Mouse (Mus musculus): ENCODE data around the gene Sap18.
"Not testable (repeated sequence)": the region's sequence is repeated elsewhere in the genome, so short reads cannot be mapped to it uniquely, and the experiment has no call there.

Gene Sap18

DNA sequence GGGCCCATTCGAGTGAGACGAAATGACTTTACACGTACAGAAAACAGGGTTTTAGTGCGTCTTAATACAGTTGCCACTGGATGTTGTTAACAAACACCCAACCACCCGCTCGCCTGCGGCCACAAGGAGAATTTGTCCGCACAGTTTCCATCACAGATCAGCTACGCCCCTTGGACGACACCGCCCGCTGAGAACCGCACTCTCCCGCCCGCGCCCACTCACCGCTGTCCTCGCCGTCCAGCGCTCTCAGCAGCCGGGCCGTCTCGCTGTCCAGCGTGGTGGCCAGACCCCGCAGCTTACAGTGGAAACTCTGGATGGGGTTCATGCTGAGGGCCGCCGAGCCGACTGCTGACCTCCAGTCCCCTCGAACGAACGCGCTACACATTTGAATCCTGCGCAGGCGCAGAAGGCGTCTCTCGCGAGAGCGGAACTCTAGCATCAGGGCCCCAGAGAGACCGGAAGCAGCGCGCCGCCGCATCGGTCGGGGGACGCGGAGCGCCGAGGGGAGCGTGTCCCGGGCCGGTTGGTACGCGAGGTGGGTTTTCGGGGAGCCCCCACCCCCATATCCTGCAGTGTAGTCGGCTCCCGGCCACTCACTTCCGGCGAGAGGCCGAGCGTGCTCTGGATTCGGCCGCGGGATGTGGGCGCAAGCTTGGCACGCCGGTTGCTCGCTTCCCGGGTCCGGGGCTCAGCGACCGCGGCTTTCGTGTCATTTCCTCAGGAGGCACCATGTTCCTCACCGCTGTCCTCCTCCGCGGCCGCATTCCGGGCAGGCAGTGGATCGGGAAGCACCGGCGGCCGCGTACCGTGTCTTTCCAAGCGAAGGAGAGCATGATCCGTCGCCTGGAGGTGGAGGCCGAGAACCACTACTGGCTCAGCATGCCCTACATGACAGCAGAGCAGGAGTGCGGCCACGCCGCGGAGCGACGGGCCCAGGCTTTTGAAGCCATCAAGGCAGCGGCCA, 28.1 kb downstream of the Sap18 start, which contains the start of the genes Ska3 and Mrpl57:
Ska3 (minus strand) TSS at position 398 of the 964 bp plus-strand sequence.
Mrpl57 (plus strand) TSS at position 447 of the 964 bp plus-strand sequence.
- peak; percentile 98 for DNase-seq (ENCODE audit: low spot score)

DNA sequence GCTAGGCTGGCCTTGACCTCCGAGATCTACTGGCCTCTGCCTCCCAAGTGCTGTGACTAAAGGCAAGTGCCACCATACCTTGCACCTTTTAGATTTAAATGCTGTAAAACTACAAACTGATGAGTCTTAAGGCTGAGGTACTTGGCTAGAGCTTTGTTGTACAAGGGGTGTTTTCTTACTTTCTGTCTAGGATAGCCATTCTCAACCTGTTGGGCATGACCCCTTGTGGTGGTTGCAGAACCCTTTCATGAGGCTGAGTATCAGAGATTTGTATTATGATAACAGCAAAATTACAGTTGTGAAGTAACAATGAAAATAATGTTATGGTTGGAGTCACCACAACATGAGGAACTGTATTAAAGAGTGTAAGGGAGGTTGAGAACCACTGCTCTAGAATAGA, 29.3 kb downstream of the Sap18 start:
- no peak for DNase-seq (ENCODE audit: low spot score)

DNA sequence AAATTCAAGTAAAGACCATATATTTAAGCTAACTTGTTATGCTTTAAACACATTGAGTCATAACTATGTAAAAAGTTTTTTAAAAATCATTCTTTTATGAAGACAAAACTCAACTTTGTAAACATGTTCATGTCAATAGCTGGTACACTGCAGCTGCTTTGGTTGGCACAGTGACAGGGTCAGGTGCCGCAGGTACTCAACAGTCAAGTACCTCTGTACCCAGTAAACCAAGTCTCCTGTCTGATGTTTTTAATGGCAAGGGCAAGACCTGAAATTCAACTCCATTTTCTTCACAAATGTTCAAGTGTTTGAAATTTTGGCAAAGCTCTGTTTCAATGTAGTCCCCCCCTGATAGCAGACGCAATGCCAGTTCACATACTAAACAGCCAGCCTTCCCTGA, 35.5 kb downstream of the Sap18 start:
- no peak for DNase-seq (ENCODE audit: low spot score)

DNA sequence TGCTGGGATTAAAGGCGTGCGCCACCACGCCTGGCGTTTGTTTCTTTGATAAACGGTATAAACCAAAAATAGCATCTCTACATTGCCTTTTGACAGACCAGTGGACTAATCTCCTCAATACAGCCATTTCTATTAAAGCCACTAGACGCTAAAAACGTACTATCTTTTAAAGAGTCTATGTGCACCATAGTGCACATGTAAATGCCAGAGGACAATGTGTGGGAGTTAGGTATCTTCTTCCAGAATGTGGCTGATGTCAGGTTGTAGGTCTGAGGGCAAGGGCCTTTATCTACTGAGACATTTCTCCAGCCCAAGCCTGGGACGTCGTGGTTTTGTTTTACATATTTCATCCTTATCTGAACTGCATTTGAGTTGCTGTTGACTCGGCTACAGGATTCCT, 37.2 kb downstream of the Sap18 start:
- DNase-seq (ENCODE audit: low spot score) = no peak

DNA sequence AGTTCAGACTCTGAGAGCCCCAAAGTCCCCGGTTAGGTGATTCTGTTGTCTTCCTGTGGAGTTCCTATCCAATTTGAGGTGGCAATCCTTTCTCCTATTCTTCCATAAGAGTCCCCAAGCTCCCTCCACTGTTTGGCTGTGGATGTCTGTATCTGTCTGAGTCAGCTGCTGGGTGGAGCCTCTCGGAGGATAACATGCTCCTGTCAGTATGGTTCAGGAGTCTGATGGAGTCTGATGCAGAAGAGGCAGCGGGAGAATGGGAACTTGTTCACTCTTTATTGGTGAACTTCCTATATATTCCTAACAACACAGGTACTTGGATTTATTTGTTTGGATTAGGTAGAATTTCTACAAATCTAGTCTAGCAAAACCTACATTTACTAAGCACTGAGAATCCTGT, 46.6 kb downstream of the Sap18 start:
- DNase-seq (ENCODE audit: low spot score) = no peak

DNA sequence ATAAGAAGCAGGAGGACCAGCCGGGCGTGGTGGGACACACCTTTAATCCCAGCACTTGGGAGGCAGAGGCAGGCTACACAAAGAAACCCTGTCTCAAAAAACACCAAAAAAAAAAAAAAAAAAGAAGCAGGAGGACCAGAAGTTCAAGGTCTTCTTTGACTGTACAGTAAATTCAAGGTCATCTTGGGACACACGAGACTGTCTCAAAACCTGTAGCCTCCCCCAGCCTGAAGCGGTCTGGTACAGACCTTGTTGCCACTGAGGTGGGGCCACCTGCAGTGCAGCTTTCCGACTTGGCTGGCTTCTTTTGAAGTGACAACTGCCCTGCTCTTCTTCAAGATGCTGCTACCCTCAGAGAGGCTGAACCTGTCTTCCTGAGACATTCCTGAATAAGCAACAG, 50.1 kb downstream of the Sap18 start:
- not testable (repeated sequence) for DNase-seq (ENCODE audit: low spot score)

DNA sequence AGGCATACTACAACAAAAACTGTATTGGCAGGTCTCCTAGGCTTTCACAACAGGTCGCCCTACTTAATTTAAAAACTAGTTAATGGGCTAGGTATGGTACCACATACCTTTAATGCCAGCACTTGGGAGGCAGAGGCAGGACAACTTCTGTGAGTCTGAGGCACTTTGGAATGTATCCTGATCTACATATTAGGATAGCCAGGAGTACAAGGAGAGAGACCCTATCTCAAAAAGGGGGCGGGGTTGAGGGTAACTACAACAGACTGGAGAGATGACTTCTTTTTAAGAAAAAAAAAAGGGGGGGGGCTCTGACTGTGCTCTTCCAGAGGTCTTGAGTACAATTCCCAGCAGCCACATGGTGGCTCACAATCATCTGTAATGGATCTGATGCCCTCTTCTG, 50.7 kb downstream of the Sap18 start:
- DNase-seq (ENCODE audit: low spot score) = no peak

DNA sequence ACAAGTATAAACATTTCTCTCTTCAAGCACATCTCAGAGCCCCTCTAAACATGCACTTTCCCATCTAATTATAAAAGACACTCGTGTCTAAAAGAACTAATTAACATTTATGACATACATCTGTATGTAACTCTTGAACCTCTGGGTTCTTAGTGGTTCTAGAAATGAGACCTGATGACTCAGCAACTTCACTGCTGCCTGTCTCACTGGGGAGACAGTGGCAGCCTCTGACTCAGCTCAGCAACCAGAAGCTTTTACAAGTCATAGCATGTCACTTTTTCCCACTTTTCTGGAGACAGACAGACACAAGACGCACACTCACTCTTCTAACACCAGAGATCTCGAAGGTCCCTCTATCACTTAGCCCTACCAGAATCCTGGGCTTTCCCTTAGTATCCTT, 52.4 kb downstream of the Sap18 start:
- no peak for DNase-seq (ENCODE audit: low spot score)

DNA sequence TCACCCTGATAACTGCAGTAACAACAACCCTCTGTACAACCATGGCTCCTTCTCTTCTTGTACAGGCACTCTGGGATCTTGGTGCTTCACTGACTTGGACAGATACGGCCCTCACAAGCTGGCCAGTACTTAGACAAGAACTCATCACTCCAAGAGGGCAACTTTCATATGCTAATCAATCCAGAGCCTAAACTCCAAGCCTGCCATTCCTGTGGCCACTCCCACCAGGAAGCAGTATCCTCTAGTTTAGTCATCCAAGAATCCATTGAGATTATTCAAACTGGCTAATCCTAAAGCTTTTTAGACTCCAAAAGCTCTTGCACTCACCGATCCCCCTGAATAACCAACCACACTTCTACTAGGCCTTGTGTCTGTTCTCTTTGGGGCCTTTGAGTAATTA, 55.0 kb downstream of the Sap18 start:
- DNase-seq (ENCODE audit: low spot score) = no peak

DNA sequence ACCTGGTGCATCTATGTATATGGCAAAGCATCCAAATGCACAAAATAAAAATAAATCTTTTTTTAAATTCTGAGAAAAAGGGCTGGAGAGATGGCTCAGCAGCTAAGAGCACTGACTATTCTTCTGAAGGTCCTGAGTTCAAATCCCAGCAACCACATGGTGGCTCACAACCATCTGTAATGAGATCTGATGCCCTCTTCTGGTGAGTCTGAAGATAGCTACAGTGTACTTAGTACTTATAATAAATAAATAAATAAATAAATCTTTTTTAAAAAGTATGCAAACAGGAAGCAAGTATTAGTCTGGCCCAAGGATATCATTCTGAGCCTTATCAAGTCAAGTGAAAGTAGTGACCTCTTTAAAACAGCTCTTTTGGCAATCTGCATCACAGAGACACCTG, 58.1 kb downstream of the Sap18 start:
- not testable (repeated sequence) for DNase-seq (ENCODE audit: low spot score)
